Mouse (Mus musculus) CD4-positive helper T cell, adult 2 months (primary cell): ENCODE data around the gene Med12l.

ENCODE experiments used
- DNase-seq: peaks from one replicate; pipeline ENCODE4 v3.0.0-alpha.2; 2012; ENCODE audit warnings: low read depth, missing footprints, low spot score

Med12l gene

DNA sequence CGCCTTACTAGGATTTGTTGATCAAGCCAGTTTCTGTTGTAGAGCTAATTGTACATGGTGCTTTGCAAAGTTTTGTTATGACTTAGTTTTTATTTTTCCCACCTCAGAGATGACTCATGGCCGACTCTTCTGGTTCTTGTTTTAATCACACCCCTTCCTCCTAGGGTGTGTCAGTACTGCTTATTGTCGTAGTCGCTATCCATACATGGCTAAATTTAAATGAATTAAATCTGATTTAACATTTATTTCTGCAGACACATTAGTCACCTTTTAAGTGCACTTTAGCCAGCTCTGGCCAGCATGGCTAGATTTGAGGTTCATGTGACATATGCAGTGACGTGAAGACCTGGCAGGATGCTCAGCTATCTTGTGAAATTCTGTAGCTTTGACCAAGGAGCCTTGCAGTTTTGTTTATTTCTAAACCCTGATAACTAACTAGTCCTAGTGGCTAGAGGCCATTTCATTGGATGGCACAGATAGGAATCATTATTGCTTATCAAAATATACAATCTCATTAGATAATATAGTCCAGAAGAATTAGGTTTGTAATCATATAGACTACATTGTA, 291.0 kb downstream of the Med12l start:
- peak; percentile 45 for DNase-seq

DNA sequence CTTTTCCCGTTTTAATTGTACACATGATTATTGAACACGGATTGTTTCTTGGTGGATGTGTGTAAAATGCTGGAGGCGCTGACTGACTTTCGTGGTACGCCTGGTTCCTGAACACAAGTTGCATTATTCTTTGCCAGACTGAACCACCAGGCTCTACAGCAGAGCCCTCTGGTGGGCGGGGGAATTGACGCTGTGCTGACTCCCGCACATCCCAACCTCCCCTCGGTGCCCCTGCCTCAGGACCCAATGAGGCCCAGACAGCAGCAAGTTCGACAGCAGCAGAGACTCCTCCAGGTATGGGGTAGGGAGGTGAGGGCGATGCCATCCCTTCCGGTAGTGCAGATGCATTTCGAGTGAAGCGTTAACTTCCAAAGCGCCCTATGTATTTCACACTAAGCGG, 292.0 kb downstream of the Med12l start:
- DNase-seq = no peak

DNA sequence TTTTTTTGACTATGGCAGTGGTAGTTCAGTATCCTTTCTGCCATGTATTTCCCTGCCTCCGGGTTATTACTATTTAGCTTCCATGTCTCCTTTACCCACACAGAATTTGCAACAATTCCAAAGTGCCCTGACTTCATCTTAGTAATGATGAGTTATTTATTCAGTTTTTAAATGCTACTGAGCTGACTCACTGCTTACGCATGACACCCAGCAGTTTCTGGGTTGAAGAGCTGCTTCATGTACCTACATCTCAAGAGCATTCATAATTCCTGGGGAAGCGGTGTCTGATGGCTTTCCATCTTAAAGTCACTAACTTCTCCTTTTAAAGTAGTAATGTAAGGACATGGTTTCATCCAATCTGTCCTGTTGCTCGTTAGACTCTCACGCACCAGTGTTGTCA, 299.3 kb downstream of the Med12l start:
- DNase-seq = no peak

DNA sequence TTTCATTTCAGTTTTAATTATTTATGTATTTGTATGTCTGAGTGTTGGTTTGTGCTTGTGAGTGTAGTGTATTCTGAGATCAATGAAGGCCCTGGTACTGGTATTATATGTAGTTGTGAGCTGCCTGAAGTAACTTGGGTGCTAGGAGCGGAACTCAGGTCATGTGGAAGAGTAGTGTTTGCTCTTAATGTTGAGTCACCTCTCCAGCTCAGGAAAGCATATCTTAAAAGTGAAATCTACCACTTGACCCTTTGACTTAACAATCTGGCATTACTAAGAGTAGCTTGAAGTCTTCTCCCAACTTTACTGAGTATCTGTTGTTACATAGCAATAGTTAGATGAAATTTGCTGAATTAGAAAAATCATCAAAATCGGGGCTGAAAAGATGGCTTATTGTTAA, 299.9 kb downstream of the Med12l start:
- no peak for DNase-seq

DNA sequence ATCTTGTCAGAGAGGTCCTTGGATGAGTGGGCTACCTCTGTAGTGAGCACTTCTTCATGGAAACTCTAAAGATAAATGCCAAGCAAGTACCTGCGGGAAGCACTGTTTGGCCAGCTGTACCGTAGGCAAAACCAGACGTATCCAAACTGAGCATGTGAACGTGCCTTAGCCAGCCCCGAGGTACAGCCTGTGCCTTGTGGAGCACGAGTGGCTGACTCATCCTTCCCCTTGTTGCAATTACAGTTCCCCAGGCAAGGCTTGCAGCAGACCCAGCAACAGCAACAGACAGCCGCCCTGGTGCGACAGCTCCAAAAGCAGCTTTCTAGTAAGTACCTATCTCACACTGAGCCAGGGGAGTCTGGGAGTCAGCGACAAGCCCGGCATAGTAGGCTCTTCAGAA, 307.0 kb downstream of the Med12l start:
- DNase-seq = no peak

DNA sequence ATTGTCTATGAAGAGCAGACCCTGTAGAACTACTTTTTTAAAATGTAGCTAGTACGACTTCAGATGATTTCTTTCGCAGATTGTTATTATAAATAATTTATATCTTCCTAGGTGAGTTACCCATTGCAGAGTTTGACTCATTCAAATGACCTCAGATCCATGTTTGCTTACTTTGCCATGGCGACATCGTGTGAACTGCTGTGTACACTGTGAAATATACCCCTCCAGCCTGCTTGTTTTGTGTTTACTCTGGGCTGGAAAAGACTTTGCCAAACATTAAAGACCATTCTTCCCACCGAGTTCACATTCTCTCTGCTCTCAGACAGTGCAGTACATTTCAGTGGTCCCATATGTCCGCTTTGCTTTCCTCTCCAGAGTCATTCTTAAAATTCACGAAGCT, 310.5 kb downstream of the Med12l start:
- DNase-seq = no peak

DNA sequence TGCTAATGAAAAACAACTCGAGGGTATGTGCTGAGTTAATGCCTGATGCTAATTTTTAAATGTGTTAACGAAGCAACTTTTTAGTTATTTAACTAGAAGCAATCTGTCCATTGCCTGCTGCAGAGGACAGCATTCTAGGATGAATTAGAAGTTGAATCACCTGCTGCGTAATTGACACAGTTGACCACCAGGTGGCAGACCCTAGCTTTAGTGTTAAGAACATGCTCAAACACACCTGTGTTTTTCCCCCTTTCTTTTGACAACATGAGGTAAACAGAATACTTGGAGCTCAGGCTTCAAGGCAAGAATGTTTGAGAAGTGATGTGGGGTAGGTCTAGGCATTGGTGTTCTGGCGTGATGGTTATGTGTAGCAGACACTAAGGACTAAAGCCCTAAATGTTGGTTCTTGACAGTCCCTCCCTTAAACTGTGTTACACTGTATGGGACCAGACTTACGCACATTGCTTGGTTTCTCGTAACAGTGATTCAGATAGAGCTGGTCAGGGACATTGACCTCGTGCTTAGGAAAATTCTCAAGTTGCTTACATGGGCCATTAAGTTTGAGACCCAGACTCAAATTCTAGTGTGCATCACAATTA, 315.8 kb downstream of the Med12l start:
- DNase-seq = peak; percentile 51

DNA sequence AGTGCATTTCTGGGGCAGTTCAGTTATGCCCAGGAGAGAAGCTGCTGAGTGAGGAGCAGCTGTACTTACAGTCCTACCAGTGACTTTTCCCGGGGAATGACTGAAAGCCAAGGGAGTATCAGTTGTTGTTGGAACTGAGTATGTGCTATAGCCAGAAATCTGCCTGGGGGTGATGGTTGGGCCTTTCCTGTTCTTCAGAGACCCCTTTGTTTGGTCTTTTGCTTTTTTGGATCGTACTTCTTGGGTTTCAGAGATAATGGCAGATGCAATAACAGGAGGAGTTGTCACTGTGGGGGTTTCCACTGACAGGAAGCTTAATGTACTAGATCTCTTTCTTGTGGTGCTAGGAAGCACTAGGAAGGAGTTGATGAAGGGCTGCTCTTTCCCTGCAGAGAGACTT, 322.9 kb downstream of the Med12l start:
- no peak for DNase-seq

DNA sequence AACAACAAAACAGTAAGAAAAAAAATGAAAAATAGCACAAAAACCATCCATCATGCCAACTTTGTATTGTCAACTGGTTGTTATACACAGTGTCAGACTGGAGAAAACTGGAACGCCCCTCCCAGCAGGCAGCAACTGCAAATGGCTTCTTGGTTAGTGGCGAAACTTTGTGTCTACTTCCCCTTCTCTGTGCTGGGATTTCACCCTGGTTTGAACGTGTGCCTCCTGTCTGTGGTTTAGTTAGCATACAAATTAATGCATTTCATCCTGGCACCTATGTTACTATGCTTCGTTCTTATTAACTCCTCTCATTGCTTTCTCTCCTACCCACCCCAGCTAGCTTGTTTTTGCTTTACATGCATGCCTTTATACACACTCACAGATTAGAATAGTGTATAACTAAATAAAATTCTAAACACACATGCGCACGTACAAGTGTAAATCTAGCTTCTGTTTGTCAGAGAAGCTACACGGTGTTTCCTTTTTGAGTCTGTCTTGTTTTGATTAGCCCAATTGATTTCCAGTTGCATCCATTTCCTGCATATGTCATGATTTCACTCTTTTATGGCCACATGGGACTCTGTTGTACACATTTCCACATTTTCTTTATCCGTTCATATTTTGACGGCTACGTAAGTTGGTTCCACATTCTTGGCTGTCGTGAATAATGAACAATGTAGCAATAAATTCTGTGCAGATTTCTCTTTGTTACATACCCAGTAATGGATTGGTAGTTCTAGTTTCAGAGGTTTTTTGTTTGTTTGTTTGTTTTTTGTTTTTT, 336.2 kb downstream of the Med12l start:
- no peak for DNase-seq

DNA sequence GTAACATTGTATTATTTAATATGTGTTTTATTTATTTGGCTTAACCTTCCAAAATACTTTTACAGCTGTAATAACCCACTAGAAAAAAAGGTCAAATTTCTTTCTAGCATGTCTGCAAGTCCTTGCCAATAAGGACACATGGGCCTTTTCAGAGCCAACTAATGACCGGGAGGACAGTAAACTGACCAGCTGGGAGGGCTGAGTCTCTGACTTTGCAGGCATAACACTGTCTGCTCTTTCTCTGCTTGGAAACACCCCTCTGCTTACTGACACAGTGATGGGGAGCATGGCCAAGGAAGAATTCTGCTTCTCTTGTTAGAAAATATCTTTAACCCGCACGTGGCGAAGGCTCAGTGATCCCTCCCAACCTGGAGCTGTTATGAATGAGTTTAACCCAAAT, 337.4 kb downstream of the Med12l start:
- DNase-seq = no peak

DNA sequence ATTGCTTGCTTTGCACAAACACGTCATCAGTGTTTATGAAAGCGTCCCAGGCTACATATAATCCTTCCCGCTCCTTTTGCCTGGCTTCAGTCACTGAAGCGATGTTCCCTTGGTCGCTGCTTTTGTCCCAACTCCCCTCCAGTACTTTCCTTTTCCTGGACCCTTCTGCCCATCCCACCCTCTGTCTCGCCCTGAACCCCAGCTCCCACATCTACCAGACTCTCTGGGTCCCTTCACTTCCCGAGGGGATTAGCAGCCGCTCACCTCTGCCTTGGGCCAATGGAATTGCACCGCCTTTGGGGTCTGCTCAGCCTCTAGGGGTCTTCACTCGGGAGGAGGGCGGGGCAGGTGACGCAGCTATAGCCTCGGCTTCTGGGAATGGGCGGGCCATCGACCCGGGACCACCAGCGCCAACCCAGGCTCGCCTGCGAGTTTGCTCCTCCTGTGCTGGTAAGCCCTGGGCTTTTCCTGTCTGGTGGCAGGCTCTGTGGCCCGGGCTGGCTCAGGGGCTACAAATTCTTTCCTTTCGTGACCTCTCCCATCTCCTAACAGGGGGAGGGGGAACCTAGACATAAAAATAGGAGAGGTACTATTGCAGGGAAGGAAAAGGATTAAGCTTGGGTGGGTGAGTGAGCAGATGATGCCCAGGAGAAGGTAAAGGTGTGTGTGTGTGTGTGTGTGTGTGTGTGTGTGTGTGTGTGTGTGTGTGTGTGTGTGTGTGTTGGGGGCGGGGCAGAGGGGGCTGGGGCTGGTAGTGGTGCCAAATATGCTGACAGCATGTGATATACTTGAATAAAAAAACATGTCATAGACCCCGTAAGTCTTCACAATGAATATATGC, 338.7 kb downstream of the Med12l start, which contains the start of gene Igsf10:
TSS of gene Igsf10 (minus strand) at position 330 of the 841 bp plus-strand sequence.
- no peak for DNase-seq

DNA sequence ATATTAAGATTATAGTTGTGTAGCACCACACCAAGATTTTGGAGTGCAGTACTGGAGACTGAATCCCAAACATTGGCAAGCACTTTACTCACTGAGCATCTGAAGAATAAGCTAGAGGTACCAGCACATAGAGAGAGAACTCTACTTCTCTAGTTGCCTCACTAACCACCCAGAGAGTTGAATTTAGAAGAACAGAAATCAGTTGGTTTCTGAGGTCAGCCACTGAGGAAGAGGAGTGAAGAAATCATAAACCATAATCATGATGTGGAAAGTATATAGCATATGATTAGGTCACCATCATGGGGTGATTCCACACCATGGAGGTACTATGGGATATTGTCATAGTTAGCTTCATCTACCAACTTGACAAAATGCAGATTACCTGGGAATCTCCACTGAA, 346.1 kb downstream of the Med12l start:
- DNase-seq = no peak

DNA sequence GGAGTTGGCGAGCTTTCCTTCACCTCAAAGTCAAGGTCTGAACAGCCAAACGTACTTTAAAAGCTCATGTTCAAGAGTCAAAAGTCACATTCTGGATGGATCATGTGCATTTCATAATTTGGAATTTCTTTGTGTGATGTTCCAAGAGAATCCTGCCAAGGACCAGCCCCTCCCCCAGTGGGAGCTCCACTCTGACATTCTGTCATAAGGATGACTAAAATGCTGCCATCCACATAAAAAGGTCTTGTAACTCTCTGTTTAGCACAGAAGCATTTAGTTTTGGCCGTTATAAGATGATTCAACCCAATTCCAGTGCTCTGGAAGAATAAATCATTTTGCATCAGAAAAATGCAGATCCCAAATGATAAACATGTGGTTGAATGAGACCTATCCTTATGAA, 348.5 kb downstream of the Med12l start:
- DNase-seq = no peak

DNA sequence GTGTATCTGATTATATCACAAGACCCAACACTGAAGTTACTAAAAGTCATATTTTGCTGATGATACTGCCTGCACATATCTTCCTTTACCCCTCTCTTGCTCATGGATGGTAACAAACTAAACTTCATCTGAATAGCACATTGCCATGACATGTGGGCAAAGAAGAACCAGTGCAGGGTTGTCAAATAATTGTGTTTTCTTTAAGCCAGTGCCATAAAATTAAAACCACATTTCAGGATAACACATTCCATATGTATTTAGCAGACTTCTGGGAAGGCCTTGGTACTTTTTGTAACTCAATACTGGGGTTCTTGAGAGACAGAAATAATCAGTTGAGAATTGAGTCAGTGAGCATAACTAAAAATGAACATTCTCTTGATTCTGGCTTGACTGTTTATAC, 354.5 kb downstream of the Med12l start:
- DNase-seq = no peak

DNA sequence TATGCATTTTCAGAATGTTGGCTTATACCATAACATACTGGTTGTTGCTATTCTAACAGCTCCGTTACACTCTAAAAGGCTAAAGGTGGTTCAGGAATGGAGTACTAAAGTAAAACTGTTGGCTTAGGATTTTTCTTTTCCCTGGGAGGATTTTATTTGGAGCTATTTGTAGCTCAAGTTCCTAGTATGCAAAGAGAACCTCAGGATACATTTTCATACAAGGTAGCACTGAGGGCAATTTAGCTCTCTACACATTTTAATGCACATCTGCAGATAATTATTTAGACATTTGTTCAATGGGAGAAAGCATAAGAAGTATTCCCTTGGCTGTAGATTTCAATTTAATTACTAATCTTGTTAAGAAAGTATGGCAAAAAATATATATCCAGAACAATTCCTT, 356.3 kb downstream of the Med12l start:
- DNase-seq = no peak
